Mouse (Mus musculus) cortical plate, adult 2 months (tissue): ENCODE measurements around the gene R3hdml.

ENCODE experiments used
- CTCF ChIP-seq: fragments of 200-500 bp; IDR thresholded peaks from 2 replicates; pipeline ENCODE4 v1.5.1; 2011; ENCODE audit warnings: mild to moderate bottlenecking, control low read depth, low read length; ENCODE audit not compliant: insufficient read depth; ENCODE audit errors: extremely low read depth
- POLR2A ChIP-seq: fragments of 200-500 bp; IDR thresholded peaks from 2 replicates; pipeline ENCODE4 v1.6.1; 2011; ENCODE audit warnings: mild to moderate bottlenecking, low read length, control low read depth; ENCODE audit not compliant: insufficient read depth; ENCODE audit errors: extremely low read depth

DNA sequence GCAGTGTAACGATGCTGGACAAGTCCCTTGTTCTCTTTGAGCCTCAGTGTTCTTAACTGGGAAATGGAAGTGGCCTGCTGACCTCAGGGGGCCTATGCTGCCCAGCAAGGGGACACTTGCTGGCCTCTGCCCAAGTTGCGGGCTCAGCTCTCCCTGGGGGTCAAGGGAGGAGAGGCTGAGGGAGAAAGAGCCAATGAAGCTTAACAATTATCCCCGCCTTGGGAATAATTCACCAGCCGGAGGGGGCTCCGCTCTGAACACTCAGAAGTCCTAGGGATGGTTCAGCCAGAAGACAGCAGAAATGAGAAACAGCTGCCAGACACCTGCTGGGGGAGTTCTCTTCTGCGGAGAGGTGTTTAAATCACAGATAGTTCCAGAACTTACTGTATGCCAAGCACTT lies 57.7 kb downstream of the R3hdml start:
- TF ChIP-seq POLR2A, result no peak
- no peak for TF ChIP-seq CTCF
